8 mouse cellular contexts compared by ENCODE assay signal in the genomic region with DNA sequence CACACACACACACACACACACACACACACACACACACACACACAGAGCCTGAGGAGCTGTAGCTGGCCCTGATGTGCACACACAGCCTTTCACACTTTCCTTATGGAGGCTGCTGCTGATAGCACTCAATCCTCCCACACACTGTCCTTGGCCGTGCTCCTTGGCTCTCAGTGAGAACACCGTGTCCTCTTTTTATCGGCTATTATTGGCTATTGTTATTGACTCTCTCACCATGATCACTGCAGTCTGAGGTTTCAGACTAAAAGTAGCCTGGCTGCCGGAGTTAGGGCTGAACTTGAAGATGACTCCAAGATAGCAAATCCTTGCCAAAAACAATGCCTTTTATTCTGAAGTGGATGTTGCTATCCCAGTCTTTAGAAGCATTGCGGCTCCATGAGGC. TPM values are rescaled to one million over a fixed set of nuclear protein-coding genes. Genes with fewer than 3 reads are reported as not detected.
A peak's percentile ranks its signal among the peaks of the same experiment; 100 is the strongest.
DNase-seq lines count a peak whose midpoint lies in the region; ATAC-seq lines count a peak whose summit lies in the region.

No protein-coding gene starts in this region.

- 65% methylated on average over 5 of the region's 5 CpGs for WGBS in embryonic facial prominence, embryonic 13.5 days
- 84% methylated on average over 5 of the region's 5 CpGs for WGBS in embryonic facial prominence, embryonic 10.5 days

- H3K36me3 ChIP-seq in embryonic facial prominence, embryonic 13.5 days: no peaks in the 10 kb centered on the region
- H3K36me3 ChIP-seq in embryonic facial prominence, embryonic 10.5 days (replicated peaks): no peaks in the 10 kb centered on the region

- no peaks in the 10 kb centered on the region for H3K27me3 ChIP-seq in embryonic facial prominence, embryonic 13.5 days
- H3K27me3 ChIP-seq in embryonic facial prominence, embryonic 10.5 days (replicated peaks; ENCODE audit: low read depth, poor library complexity, severe bottlenecking): no peaks in the 10 kb centered on the region

- no peak overlapping the region for H3K9ac ChIP-seq in embryonic facial prominence, embryonic 13.5 days

- DNase-seq in embryonic facial prominence, embryonic 10.5 days (ENCODE audit: low spot score): no peak
- DNase-seq in CD4-positive helper T cell, adult 2 months (ENCODE audit: low read depth, low spot score): peak; percentile 36
- peak; percentile 43 to 50 for DNase-seq in cerebellum, postnatal 25 days
- peak; percentile 49 for DNase-seq in induced T-regulatory cell, adult 2 months (ENCODE audit: low read depth)
- peak; percentile 67 to 74 for DNase-seq in lung, adult 18-20 months
- DNase-seq in testis, postnatal 14 days (ENCODE audit: low spot score): peak; percentile 90
- DNase-seq in spleen, postnatal 4 days (ENCODE audit: low spot score in 2 of 2): no peak

- no peak overlapping the region for H3K4me2 ChIP-seq in embryonic facial prominence, embryonic 13.5 days

- peaks cover 53% of the 10 kb centered on the region for H3K4me1 ChIP-seq in embryonic facial prominence, embryonic 13.5 days
- H3K4me1 ChIP-seq in embryonic facial prominence, embryonic 10.5 days: peaks cover 22% of the 10 kb centered on the region

- H3K4me3 ChIP-seq in embryonic facial prominence, embryonic 13.5 days: no peak overlapping the region
- H3K4me3 ChIP-seq in embryonic facial prominence, embryonic 10.5 days: no peak overlapping the region

- no peaks in the 10 kb centered on the region for H3K9me3 ChIP-seq in embryonic facial prominence, embryonic 13.5 days
- H3K9me3 ChIP-seq in embryonic facial prominence, embryonic 10.5 days: no peaks in the 10 kb centered on the region

- H3K27ac ChIP-seq in embryonic facial prominence, embryonic 13.5 days: peak overlapping the region; percentile 84
- no peak overlapping the region for H3K27ac ChIP-seq in embryonic facial prominence, embryonic 10.5 days (replicated peaks)

- ATAC-seq in embryonic facial prominence, embryonic 13.5 days (ENCODE audit: insufficient number of reproducible peaks, insufficient read depth, low FRiP score, low TSS enrichment, low read depth): no peak

RNA-seq across cellular contexts. Expression of a gene that starts 24.1 kb away (rescaled TPM):
- 7.2 and 7.3 TPM in 2 replicates for polyA plus RNA-seq in embryonic facial prominence, embryonic 13.5 days (2015; fragmentation: Nextera tagmentation; extraction: Ambion mirVana)
- 8.6 and 8.9 TPM in 2 replicates for polyA plus RNA-seq in embryonic facial prominence, embryonic 10.5 days (2016; fragmentation: Nextera tagmentation; extraction: Ambion mirVana)

Comparison
In these comparisons a context has a peak if more than half of its experiments do, and no peak if none do; other contexts are left out.
1. DNase-seq: peak in CD4-positive helper T cell, adult 2 months (single experiment), cerebellum, postnatal 25 days (2 of 2), induced T-regulatory cell, adult 2 months (single experiment), lung, adult 18-20 months (2 of 2) and testis, postnatal 14 days (single experiment); none in embryonic facial prominence, embryonic 10.5 days (single experiment) and spleen, postnatal 4 days (0 of 2).